Mouse (Mus musculus) embryonic facial prominence, embryonic 11.5 days (tissue): ENCODE results near the gene Fmnl2. TPM values are rescaled to one million over a fixed set of nuclear protein-coding genes. Genes with fewer than 3 reads are reported as not detected.

Experiments
- ATAC-seq: fragments of 200-750 bp; cut with Nextera tagmentation; replicated peaks from 2 replicates; pipeline ENCODE4 v1.8.0; 2017; ENCODE audit warnings: low read depth; ENCODE audit not compliant: insufficient number of reproducible peaks, low FRiP score, low TSS enrichment
- DNase-seq: peaks from one replicate; pipeline ENCODE4 v3.0.0-alpha.2; 2015; ENCODE audit warnings: low spot score
- H3K27ac ChIP-seq: fragments of 300-500 bp; sonication (generic); replicated peaks from 2 replicates; pipeline ENCODE4 v1.5.1; 2014; ENCODE audit warnings: mild to moderate bottlenecking, low read depth, low read length, control low read depth
- H3K27me3 ChIP-seq: fragments of 300-500 bp; sonication (generic); 2 replicates; pipeline ENCODE4 v1.6.1; 2014; ENCODE audit warnings: mild to moderate bottlenecking, low read length, moderate library complexity, mixed read lengths; ENCODE audit not compliant: control insufficient read depth, insufficient read depth
- H3K36me3 ChIP-seq: fragments of 300-500 bp; sonication (generic); replicated peaks from 2 replicates; pipeline ENCODE4 v1.6.1; 2014; ENCODE audit warnings: low read depth, mild to moderate bottlenecking, low read length, moderate library complexity, mixed read lengths; ENCODE audit not compliant: control insufficient read depth, insufficient read depth
- H3K4me1 ChIP-seq: fragments of 300-500 bp; sonication (generic); 2 replicates; pipeline ENCODE4 v1.6.1; 2014; ENCODE audit warnings: low read length, mixed read lengths; ENCODE audit not compliant: control insufficient read depth, insufficient read depth
- H3K4me2 ChIP-seq: fragments of 300-500 bp; sonication (generic); 2 replicates; pipeline ENCODE4 v1.6.1; 2014; ENCODE audit warnings: low read depth, mild to moderate bottlenecking, control low read depth, low read length, moderate library complexity
- H3K4me3 ChIP-seq: fragments of 300-500 bp; sonication (generic); 2 replicates; pipeline ENCODE4 v1.5.1; 2014; ENCODE audit warnings: low read depth, low read length, control low read depth
- H3K9ac ChIP-seq: fragments of 300-500 bp; sonication (generic); replicated peaks from 2 replicates; pipeline ENCODE4 v1.6.1; 2014; ENCODE audit warnings: mild to moderate bottlenecking, control low read depth, low read length
- H3K9me3 ChIP-seq: fragments of 300-500 bp; sonication (generic); replicated peaks from 2 replicates; pipeline ENCODE4 v1.6.1; 2016; ENCODE audit warnings: mild to moderate bottlenecking, low read length, inconsistent platforms, mixed read lengths; ENCODE audit not compliant: control insufficient read depth
- WGBS: fragments of 180-500 bp; shearing (Covaris S2); extraction: QIAGEN DNeasy Blood & Tissue Kit; methylation state at CpG from one replicate; pipeline ENCODE4 v1.1.7; 2014; 5-methylcytosine and 5-hydroxymethylcytosine counted together
- polyA plus RNA-seq: library from polyadenylated mRNA; unstranded; fragments of >200 nt; fragmentation: Nextera tagmentation; extraction: Ambion mirVana; gene quantifications from 2 replicates; pipeline ENCODE4 v1.2.1, GENCODE M21; 2014

Fmnl2 gene
- polyA plus RNA-seq, 1 experiment from 2014 or later, result 10.8 TPM

GRCm38 (mm10) chr2:52964386-52964928 is 106.8 kb downstream of the Fmnl2 start:
- no peak for DNase-seq
- H3K27me3 ChIP-seq, result no peaks in the 10 kb centered on the region
- H3K9ac ChIP-seq, result no peak overlapping the region
- no peaks in the 10 kb centered on the region for H3K9me3 ChIP-seq
- no peaks in the 10 kb centered on the region for H3K36me3 ChIP-seq
- H3K4me2 ChIP-seq, result no peak overlapping the region
- no peak overlapping the region for H3K27ac ChIP-seq
- no peak for ATAC-seq
- WGBS, result 21% methylated on average over 7 of the region's 7 CpGs
- H3K4me1 ChIP-seq, result no peaks in the 10 kb centered on the region; the same call in 1 of the 2 replicates
- no peak overlapping the region for H3K4me3 ChIP-seq

GRCm38 (mm10) chr2:52966227-52966626 is 108.6 kb downstream of the Fmnl2 start:
- no peak overlapping the region for H3K27ac ChIP-seq
- no peaks in the 10 kb centered on the region for H3K9me3 ChIP-seq
- whole genome bisulfite sequencing, result 78% methylated on average over 5 of the region's 5 CpGs
- no peak overlapping the region for H3K9ac ChIP-seq
- ATAC-seq (no peak), DNase-seq (no peak)
- H3K4me3 ChIP-seq, result no peak overlapping the region
- no peaks in the 10 kb centered on the region for H3K27me3 ChIP-seq
- no peaks in the 10 kb centered on the region for H3K36me3 ChIP-seq
- H3K4me2 ChIP-seq, result no peak overlapping the region
- no peaks in the 10 kb centered on the region; the same call in 1 of the 2 replicates for H3K4me1 ChIP-seq

GRCm38 (mm10) chr2:52966820-52967460 is 109.3 kb downstream of the Fmnl2 start:
- H3K4me1 ChIP-seq, result no peaks in the 10 kb centered on the region; the same call in 1 of the 2 replicates
- no peaks in the 10 kb centered on the region for H3K36me3 ChIP-seq
- no peaks in the 10 kb centered on the region for H3K27me3 ChIP-seq
- H3K9ac ChIP-seq, result no peak overlapping the region
- WGBS, result 88% methylated on average over 12 of the region's 12 CpGs
- H3K4me2 ChIP-seq, result no peak overlapping the region
- no peak overlapping the region for H3K4me3 ChIP-seq
- DNase-seq, result no peak
- no peaks in the 10 kb centered on the region for H3K9me3 ChIP-seq
- ATAC-seq, result no peak
- H3K27ac ChIP-seq, result no peak overlapping the region

- Histone ChIP-seq H3K9me3 (no peaks in the 10 kb centered on the region), H3K4me1 (no peaks in the 10 kb centered on the region; the same call in 1 of the 2 replicates), H3K4me2 (no peak overlapping the region), H3K9ac (no peak overlapping the region), H3K36me3 (no peaks in the 10 kb centered on the region), H3K27ac (no peak overlapping the region), H3K27me3 (no peaks in the 10 kb centered on the region), H3K4me3 (no peak overlapping the region)
- WGBS, result 86% methylated on average over 5 of the region's 5 CpGs
- DNase-seq (no peak), ATAC-seq (no peak)
Observed at GRCm38 (mm10) chr2:52967461-52967823, 109.8 kb downstream of the Fmnl2 start.

DNA sequence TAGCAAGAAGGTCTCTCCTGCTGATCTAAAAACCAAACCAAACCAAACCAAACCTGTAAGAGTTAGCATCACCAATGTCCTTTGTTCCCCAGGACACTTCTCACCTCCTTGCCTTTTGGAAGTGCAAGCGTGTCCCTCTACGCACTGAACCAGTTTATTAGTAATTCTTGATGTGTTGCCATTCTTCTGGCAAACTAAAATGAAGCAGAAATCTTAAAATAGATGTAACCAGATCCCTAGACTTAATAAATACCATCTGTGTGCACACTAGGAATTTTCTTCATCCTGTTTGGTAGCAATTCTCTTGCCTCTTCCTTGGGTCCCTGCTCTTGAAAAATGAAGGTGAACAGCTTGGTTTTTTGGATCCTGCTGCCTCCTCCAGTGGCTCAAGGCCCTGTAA is 111.2 kb downstream of the Fmnl2 start:
- Histone ChIP-seq H3K9ac (no peak overlapping the region), H3K27me3 (no peaks in the 10 kb centered on the region), H3K4me3 (no peak overlapping the region), H3K4me2 (no peak overlapping the region), H3K4me1 (no peaks in the 10 kb centered on the region; the same call in 1 of the 2 replicates), H3K36me3 (no peaks in the 10 kb centered on the region), H3K9me3 (no peaks in the 10 kb centered on the region), H3K27ac (peak overlapping the region; percentile 57; the same call in 1 of the 2 replicates)
- DNase-seq, result peak; percentile 73
- 45% methylated on average over 2 of the region's 2 CpGs for WGBS
- no peak; the same call in 1 of the 2 replicates for ATAC-seq

DNA sequence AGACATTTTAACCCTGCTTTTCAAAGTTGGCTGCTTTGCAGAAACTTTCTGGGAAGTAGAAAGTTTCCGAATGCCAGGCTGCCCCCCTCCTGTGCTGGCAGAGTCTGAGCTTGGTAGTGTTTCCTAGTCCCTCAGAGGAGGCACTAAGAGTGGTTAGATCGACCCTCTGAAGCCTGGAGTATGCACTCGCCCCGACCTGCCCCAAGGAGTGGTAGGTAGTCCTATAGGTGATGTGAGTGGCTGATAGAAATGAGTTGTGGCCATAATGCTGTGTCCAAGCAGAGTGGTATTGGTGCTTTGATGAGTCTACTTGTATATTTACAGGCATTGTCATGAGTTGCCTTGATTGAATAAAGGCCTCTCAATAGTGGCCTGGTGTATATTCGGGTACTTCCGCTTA is 116.4 kb downstream of the Fmnl2 start:
- Histone ChIP-seq H3K9me3 (no peaks in the 10 kb centered on the region), H3K9ac (no peak overlapping the region), H3K4me1 (no peaks in the 10 kb centered on the region; the same call in 1 of the 2 replicates), H3K27me3 (no peaks in the 10 kb centered on the region), H3K4me3 (no peak overlapping the region), H3K4me2 (no peak overlapping the region), H3K27ac (no peak overlapping the region), H3K36me3 (no peaks in the 10 kb centered on the region)
- ATAC-seq, result no peak
- DNase-seq, result no peak
- WGBS, result 91% methylated on average over 6 of the region's 6 CpGs

DNA sequence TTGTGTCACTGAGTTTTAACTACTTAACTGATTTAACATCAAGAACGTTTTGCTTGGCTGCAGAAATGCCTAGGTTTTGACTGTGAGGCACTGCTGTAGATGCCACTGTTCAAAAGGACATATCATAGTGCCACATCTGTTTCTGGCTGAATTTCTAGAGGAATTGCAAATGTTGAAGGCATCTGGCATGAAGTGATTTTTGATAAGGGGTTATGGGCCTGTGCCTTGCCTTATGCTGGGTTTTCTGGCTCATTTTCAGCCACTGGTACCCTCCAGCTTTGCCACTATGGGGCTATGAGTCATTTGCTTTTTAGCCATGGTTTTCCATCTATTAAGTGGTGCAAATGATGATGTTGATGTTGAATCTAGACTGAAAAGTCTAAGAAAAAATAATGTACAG is 117.1 kb downstream of the Fmnl2 start:
- DNase-seq (no peak), ATAC-seq (no peak)
- no peaks in the 10 kb centered on the region for H3K27me3 ChIP-seq
- no peak overlapping the region for H3K4me3 ChIP-seq
- no peak overlapping the region for H3K27ac ChIP-seq
- no peaks in the 10 kb centered on the region for H3K9me3 ChIP-seq
- no peak overlapping the region for H3K4me2 ChIP-seq
- no peaks in the 10 kb centered on the region for H3K36me3 ChIP-seq
- H3K4me1 ChIP-seq, result no peaks in the 10 kb centered on the region; the same call in 1 of the 2 replicates
- H3K9ac ChIP-seq, result no peak overlapping the region
- 69% methylated on average over 1 of the region's 1 CpGs for whole genome bisulfite sequencing

- H3K36me3 ChIP-seq, result no peaks in the 10 kb centered on the region
- no peaks in the 10 kb centered on the region for H3K27me3 ChIP-seq
- no peak overlapping the region for H3K27ac ChIP-seq
- no peak overlapping the region for H3K4me2 ChIP-seq
- whole genome bisulfite sequencing, result 80% methylated on average over 6 of the region's 6 CpGs
- no peak overlapping the region for H3K9ac ChIP-seq
- H3K4me3 ChIP-seq, result no peak overlapping the region
- H3K4me1 ChIP-seq, result no peaks in the 10 kb centered on the region
- H3K9me3 ChIP-seq, result no peaks in the 10 kb centered on the region
- DNase-seq (no peak), ATAC-seq (no peak)
Observed at GRCm38 (mm10) chr2:52977921-52978675, 120.4 kb downstream of the Fmnl2 start.
